Mouse (Mus musculus) stomach, embryonic 15.5 days (tissue): Measurements from ENCODE around the gene Serinc3. TPM values are rescaled to one million over a fixed set of nuclear protein-coding genes. Genes with fewer than 3 reads are reported as not detected.
"Not testable (repeated sequence)": the region's sequence is repeated elsewhere in the genome, so short reads cannot be mapped to it uniquely, and the experiment has no call there.

Experiments used
- ATAC-seq: fragments of 200-750 bp; cut with Nextera tagmentation; 2 replicates; pipeline ENCODE4 v1.8.0; 2017; ENCODE audit warnings: low read depth, moderate number of reproducible peaks, moderate TSS enrichment; ENCODE audit not compliant: insufficient read depth, low FRiP score
- H3K27ac ChIP-seq: fragments of 300-500 bp; sonication (generic); 2 replicates; pipeline ENCODE4 v1.5.1; 2015; ENCODE audit warnings: mild to moderate bottlenecking, inconsistent platforms
- H3K27me3 ChIP-seq: fragments of 300-500 bp; sonication (generic); replicated peaks from 2 replicates; pipeline ENCODE4 v1.6.1; 2015; ENCODE audit warnings: inconsistent platforms
- H3K36me3 ChIP-seq: fragments of 300-500 bp; sonication (generic); 2 replicates; pipeline ENCODE4 v1.6.1; 2015; ENCODE audit warnings: inconsistent platforms
- H3K4me1 ChIP-seq: fragments of 300-500 bp; sonication (generic); 2 replicates; pipeline ENCODE4 v1.6.1; 2015; ENCODE audit warnings: inconsistent platforms
- H3K4me2 ChIP-seq: fragments of 300-500 bp; sonication (generic); 2 replicates; pipeline ENCODE4 v1.6.1; 2015; ENCODE audit warnings: mild to moderate bottlenecking, inconsistent platforms
- H3K4me3 ChIP-seq: fragments of 300-500 bp; sonication (generic); replicated peaks from 2 replicates; pipeline ENCODE4 v1.5.1; 2015; ENCODE audit warnings: inconsistent platforms
- H3K9ac ChIP-seq: fragments of 300-500 bp; sonication (generic); 2 replicates; pipeline ENCODE4 v1.6.1; 2015; ENCODE audit warnings: inconsistent platforms
- H3K9me3 ChIP-seq: fragments of 300-500 bp; sonication (generic); 2 replicates; pipeline ENCODE4 v1.6.1; 2016; ENCODE audit warnings: inconsistent platforms
- WGBS: fragments of 180-500 bp; shearing (Covaris S2); methylation state at CpG from one replicate; pipeline ENCODE4 v1.1.7; 2015; 5-methylcytosine and 5-hydroxymethylcytosine counted together
- polyA plus RNA-seq: library from polyadenylated mRNA; unstranded; fragments of >200 nt; fragmentation: Nextera tagmentation; extraction: Ambion mirVana; gene quantifications from 2 replicates; pipeline ENCODE4 v1.2.1, GENCODE M21; 2015

Serinc3 gene
- polyA plus RNA-seq, 1 experiment from 2014 or later = 49.1 TPM

DNA sequence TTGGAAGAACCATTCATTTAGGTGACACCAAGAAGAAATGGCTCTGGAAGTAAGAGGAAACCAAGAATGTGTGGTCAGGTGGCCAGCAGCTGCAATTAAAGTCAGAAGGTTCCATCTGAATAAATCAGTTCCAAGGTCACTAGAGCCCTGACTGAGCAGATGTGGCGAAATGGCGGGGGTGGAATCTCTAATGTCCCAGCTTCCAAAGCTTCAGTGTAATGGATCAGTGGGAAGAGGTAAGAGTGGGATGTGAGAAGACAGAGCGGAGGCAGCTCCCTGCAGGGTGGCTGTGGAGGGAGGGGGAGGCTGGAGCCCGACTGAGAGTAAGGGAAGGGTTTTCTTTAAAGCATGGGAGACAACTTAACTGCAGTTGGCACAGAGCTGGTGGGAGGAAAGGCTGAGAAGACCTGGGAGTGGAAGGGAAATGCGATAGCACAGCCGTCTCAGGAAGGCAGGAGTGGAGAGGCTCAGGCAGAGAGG is 16.5 kb upstream of the Serinc3 start:
- no peak for ATAC-seq

DNA sequence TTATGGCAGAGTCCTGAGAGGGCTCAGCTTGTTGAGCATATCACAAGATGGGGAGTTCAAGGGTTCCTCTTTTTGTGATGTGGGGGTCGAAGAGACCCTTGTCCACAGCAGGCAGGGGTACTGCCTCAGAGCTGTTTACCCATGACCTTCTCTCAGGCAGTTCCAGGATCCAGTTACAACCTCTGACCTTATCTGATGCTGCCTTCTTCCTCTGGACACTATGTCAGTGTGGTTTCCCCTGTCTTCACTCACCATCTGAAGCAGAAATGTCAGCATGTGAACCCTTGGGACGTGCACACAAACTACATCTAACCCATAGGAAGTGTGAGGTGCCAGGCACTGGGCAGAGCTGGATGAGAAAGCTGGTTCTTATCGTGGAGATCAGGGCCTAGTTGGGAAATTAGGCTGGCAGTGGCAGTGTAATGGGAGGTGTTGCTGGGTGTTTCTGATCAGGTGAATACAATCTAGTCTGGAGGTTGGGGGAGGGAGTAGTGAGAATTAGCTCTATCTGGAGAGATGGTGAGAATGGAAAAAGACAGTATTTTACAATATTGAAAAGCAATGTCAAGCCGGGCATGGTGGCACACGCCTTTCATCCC is 15.3 kb upstream of the Serinc3 start:
- 73% methylated on average over 5 of the region's 5 CpGs for WGBS
- no peak overlapping the region for H3K4me3 ChIP-seq
- no peak for ATAC-seq
- H3K4me2 ChIP-seq = no peak overlapping the region
- peaks cover 13% of the 10 kb centered on the region; the same call in 1 of the 2 replicates for H3K4me1 ChIP-seq
- no peak overlapping the region for H3K27ac ChIP-seq
- no peaks in the 10 kb centered on the region for H3K27me3 ChIP-seq
- no peaks in the 10 kb centered on the region for H3K9me3 ChIP-seq
- H3K9ac ChIP-seq = no peak overlapping the region
- H3K36me3 ChIP-seq = no peaks in the 10 kb centered on the region

More for the DNA sequence above, 16.5 kb upstream of the Serinc3 start:
- 66% methylated on average over 6 of the region's 6 CpGs for WGBS
- Histone ChIP-seq H3K36me3 (no peaks in the 10 kb centered on the region), H3K27ac (no peak overlapping the region), H3K9ac (no peak overlapping the region), H3K27me3 (no peaks in the 10 kb centered on the region), H3K4me1 (peaks cover 13% of the 10 kb centered on the region; the same call in 1 of the 2 replicates), H3K4me2 (no peak overlapping the region), H3K9me3 (no peaks in the 10 kb centered on the region), H3K4me3 (no peak overlapping the region)

DNA sequence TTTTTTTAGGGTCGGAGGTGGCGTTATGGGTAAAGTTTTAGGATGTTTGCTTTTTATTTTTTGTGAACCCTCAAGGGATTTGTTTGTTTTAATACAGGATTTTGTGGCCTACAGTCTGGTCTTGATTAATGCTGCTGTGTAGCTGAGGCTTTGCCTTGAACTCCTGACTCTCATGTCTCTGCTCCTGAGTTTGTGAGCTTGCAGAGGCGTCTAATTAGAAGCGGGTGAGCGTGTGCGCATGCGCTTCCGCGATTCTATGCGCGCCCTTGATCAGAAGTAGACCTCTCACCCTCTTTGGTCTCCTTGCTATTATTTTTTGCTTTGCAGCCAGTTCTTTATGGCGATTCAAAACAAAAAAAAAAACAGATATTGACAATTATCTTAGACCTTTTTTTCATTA is 14.5 kb upstream of the Serinc3 start:
- ATAC-seq = no peak
- no peaks in the 10 kb centered on the region for H3K36me3 ChIP-seq
- H3K9me3 ChIP-seq = no peaks in the 10 kb centered on the region
- H3K27ac ChIP-seq = peak overlapping the region; percentile 36; the same call in 1 of the 2 replicates
- H3K27me3 ChIP-seq = no peaks in the 10 kb centered on the region
- no peak overlapping the region; the same call in 1 of the 2 replicates for H3K4me3 ChIP-seq
- H3K4me1 ChIP-seq = peaks cover 13% of the 10 kb centered on the region; the same call in 1 of the 2 replicates
- H3K9ac ChIP-seq = no peak overlapping the region
- WGBS = 76% methylated on average over 12 of the region's 12 CpGs
- H3K4me2 ChIP-seq = peak overlapping the region; percentile 81

DNA sequence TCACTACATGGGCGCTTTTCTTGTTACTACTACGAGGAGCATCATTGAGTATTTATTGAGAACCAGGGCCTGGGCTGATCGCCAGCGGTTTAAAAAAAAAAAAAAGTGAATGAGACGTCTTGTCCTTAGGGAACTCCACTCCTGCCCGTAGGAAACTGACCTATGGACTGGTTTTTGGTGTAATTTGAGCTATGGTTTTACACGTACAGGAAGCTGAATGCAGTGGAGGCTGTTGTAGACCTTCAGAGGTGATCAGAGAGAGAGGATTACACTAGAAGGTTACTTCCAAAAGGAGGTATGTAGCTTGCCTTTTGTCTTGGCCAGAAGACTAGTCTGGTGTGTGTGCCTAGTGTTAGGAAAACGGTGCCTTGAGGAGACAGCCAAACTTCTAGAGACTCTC is 14.0 kb upstream of the Serinc3 start:
- H3K27me3 ChIP-seq = no peaks in the 10 kb centered on the region
- peak overlapping the region; percentile 77 for H3K27ac ChIP-seq
- 2% methylated on average over 8 of the region's 8 CpGs for WGBS
- H3K9me3 ChIP-seq = no peaks in the 10 kb centered on the region
- H3K36me3 ChIP-seq = no peaks in the 10 kb centered on the region
- ATAC-seq = no peak
- peak overlapping the region; percentile 81 for H3K4me2 ChIP-seq
- peak overlapping the region; percentile 8; the same call in 1 of the 2 replicates for H3K9ac ChIP-seq
- H3K4me1 ChIP-seq = 0 out of 2 replicates have a peak, but pooled peaks cover 10% of the 10 kb centered on the region
- H3K4me3 ChIP-seq = peak overlapping the region; percentile 85

DNA sequence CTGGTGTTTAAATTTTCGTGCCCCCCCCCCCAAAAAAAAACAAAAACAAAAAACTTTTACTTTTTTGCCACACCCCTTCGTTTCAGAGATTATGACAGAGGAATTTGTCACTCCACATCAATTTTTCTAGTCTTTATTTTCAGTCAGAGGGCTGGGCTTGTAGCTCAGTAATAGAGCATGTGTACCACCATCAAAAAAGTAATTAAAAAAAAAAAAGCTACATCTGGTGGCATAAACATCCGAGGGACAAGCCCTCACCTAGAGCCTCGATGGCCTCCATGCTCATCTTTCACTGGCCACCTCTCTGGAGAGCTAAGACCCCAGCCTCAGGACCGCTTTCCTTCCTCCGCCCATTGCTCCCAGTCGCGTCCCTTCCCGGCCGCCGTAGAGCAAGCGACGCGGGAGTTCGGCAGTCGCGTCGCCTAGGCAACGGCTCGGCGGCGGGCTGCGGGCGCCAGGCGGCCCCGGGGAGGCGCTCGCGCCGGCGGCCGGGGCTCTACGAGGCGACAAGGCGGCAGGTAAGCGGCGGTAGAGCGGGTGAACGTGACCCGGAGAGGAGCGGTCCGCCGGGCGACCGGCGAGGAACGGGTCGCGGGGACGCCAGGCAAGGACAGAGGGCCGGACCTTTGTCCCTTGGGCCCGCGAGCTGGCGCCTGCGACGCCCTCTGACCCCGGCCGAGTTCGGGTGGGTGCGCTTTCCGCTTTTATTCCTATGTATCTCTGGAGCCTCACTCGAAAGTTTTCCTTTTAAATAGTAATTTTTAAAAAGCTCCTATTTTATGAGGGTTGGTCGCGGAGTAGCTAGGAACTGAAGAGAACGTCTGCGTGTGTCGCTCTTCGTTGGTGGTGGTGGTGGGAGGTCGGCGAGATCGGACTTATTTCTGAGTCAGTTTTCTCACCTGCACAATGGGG is 13.3 kb upstream of the Serinc3 start, which contains the start of gene Pkig:
TSS of gene Pkig (plus strand) at position 412 of the 912 bp plus-strand sequence.
- Histone ChIP-seq H3K4me2 (peak within 1 kb of the TSS; percentile 81), H3K9ac (peak within 1 kb of the TSS; percentile 71), H3K27me3 (no peaks in the 10 kb centered on the region), H3K4me3 (peak within 1 kb of the TSS; percentile 85), H3K4me1 (0 out of 2 replicates have a peak, but pooled peaks cover 10% of the 10 kb centered on the region), H3K9me3 (no peaks in the 10 kb centered on the region), H3K27ac (peak within 1 kb of the TSS; percentile 77), H3K36me3 (no peaks in the 10 kb centered on the region)
- ATAC-seq = peak; percentile 88
- under 1% methylated on average over 71 of the region's 71 CpGs for WGBS

DNA sequence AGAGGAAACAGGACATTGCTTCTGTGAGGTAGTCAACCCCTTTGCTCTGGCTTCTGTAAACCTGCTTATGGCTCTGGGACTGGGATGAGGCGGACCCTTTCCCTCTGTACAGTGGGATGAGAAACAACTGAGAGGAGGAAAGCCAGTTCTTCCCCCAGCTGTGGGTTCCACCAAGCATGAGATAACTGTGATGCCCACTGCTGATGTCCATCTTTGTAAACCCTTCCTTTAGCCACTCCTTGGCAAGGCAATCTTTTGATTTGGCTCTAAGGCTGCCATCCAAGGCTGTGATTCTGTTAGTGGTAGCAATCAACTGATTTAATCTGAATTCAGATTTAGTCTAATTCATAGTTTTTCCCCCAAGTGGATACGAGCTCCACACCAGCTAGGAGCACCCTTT is 12.6 kb upstream of the Serinc3 start:
- Histone ChIP-seq H3K36me3 (no peaks in the 10 kb centered on the region), H3K4me1 (0 out of 2 replicates have a peak, but pooled peaks cover 10% of the 10 kb centered on the region), H3K27ac (no peak overlapping the region), H3K9me3 (no peaks in the 10 kb centered on the region), H3K9ac (no peak overlapping the region), H3K4me3 (no peak overlapping the region), H3K27me3 (no peaks in the 10 kb centered on the region), H3K4me2 (no peak overlapping the region)
- WGBS = 83% methylated on average over 2 of the region's 2 CpGs
- no peak for ATAC-seq

DNA sequence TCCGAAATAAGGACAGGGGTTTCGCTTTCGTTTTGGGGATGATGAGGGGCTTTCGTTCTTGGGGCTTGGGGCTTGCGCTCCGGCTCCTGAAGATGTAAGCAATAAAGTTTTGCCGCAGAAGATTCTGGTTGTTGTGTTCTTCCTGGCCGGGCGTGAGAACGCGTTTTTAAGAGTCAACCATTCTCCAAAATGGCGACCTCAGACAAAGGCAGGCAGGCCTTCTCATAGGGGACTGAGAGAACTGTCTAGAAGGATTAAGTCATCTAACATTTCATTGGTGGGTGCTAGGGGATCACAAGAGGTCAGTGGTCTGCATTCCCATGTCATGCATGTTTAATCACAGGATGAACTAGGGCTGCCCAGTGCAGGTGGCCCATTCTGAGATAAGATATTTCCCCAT is 10.8 kb upstream of the Serinc3 start:
- not testable (repeated sequence) for H3K9me3 ChIP-seq, H3K4me3 ChIP-seq, ATAC-seq, H3K4me2 ChIP-seq, H3K27ac ChIP-seq, H3K4me1 ChIP-seq, H3K27me3 ChIP-seq, H3K9ac ChIP-seq, H3K36me3 ChIP-seq
- 97% methylated on average over 8 of the region's 12 CpGs for WGBS

DNA sequence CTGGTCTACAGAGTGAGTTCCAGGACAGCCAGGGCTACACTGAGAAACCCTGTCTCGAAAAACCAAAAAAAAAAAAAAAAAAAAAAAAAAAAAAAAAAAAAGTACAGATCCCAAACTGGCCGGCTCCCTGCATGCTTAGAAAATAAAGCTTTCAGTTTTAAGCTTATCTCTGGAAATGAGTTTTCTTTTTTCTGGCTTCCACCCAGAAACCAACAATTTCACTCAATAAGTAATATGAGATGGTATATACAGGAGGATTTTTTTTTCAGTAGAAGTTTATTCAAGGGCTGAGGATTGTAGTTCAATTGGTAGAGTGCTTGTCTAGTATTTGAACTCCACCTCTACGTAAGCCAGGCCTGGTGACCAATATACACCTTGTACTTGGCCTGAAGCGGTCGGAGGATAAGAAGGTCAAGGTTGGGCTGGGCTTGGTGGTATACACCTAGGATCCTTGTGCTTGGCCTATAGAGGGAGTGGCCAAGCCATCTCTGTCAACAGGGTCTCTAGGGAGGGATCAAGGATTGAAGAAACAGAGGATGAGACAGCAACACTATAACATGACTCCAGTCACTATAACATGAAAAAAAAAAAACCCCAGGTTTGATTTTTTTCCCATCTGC is 1.6 kb upstream of the Serinc3 start:
- Histone ChIP-seq H3K4me2 (no peak overlapping the region), H3K27me3 (no peaks in the 10 kb centered on the region), H3K4me3 (no peak overlapping the region), H3K4me1 (peaks cover 16% of the 10 kb centered on the region; the same call in 1 of the 2 replicates), H3K27ac (no peak overlapping the region), H3K36me3 (no peaks in the 10 kb centered on the region), H3K9me3 (no peaks in the 10 kb centered on the region; the same call in 1 of the 2 replicates), H3K9ac (no peak overlapping the region)
- ATAC-seq = no peak
- 81% methylated on average over 5 of the region's 5 CpGs for WGBS

DNA sequence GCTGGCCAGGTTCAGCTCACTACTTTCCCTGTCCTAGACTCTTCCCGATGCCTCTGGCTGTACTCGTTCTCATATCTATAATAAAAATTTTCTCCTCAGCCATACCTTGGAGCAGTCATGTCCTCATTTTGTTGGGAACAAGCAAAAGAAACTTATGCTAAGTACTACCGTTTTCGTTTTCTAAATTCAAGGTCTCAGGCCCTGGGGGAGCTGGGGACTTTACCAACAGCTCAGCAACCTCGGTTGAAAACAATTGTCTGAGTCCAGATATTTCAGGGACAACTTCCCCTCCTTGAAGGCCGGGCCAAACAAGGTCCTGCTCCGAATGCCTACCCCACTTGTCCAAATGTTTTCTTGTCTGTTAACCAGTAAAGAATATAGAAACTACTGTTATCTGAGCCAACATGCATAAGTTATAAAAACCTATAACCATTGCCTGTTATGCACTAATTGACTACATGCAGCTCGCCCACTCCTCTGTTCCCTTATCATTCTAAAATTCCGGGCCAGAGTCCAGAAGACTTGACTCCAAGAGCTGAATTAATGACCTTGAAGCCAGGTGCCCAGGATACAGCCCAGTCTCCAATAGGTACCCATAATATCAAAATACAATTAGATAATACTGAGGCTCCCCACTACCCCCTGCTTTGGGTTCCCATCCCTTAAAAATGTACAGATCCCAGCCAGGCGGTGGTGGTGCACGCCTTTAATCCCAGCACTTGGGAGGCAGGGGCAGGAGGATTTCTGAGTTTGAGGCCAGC is 949 bp upstream of the Serinc3 start:
- Histone ChIP-seq H3K9me3 (no peaks in the 10 kb centered on the region; the same call in 1 of the 2 replicates), H3K9ac (no peak overlapping the region), H3K4me1 (peaks cover 21% of the 10 kb centered on the region; the same call in 1 of the 2 replicates), H3K4me3 (peak overlapping the region; percentile 96), H3K36me3 (no peaks in the 10 kb centered on the region), H3K27ac (peak overlapping the region; percentile 99), H3K4me2 (peak overlapping the region; percentile 49; the same call in 1 of the 2 replicates), H3K27me3 (no peaks in the 10 kb centered on the region)
- no peak for ATAC-seq
- WGBS = 73% methylated on average over 11 of the region's 11 CpGs

DNA sequence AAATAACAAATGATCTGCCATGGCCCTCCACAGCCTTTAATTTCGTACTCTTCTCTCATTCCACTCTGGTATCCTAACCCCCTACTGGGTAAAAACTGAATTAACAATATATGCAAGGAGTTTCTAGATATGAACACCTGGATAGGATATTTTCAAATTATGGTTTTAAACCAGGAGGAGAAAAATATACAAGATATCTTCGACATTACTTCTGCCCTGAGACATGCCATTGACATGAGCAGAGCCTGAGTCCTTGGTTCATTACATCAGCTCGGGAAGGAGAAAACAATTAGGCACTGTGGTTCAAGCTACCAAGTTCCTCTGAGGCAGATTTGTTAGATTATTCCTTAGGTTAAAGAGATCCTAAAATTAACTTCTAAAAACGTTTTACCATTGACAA is 884 bp downstream of the Serinc3 start:
- no peaks in the 10 kb centered on the region for H3K27me3 ChIP-seq
- no peak for ATAC-seq
- no peaks in the 10 kb centered on the region for H3K36me3 ChIP-seq
- peak overlapping the region; percentile 99 for H3K27ac ChIP-seq
- peak overlapping the region; percentile 96 for H3K4me3 ChIP-seq
- WGBS = 3% methylated on average over 4 of the region's 4 CpGs
- peak overlapping the region; percentile 49 for H3K4me2 ChIP-seq
- peaks cover 25% of the 10 kb centered on the region; the same call in 1 of the 2 replicates for H3K4me1 ChIP-seq
- no peaks in the 10 kb centered on the region for H3K9me3 ChIP-seq
- H3K9ac ChIP-seq = peak overlapping the region; percentile 90; the same call in 1 of the 2 replicates

DNA sequence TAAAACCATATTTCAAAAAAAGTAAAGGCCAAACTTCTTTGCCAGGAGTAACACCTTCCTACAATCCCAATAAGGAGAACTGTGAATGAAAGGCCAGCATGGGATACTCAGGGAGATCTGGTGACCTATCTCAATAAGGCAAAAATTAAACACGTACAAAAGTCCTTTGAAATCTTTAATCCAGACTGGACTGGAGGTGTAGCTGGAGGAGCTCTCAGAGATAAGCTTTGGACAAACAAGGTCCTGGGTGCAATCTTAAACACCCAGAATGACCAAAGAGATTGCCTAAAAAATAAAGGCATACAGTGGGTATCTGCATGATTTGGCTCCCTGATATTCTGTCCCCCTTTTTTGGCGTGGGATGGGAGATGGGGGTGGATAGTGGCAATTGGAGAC is 1.4 kb downstream of the Serinc3 start:
- Histone ChIP-seq H3K36me3 (no peaks in the 10 kb centered on the region), H3K9me3 (no peaks in the 10 kb centered on the region), H3K4me3 (peak overlapping the region; percentile 96), H3K4me1 (peaks cover 25% of the 10 kb centered on the region; the same call in 1 of the 2 replicates), H3K27me3 (no peaks in the 10 kb centered on the region), H3K27ac (peak overlapping the region; percentile 99; the same call in 1 of the 2 replicates), H3K9ac (peak overlapping the region; percentile 90; the same call in 1 of the 2 replicates), H3K4me2 (peak overlapping the region; percentile 49)
- no peak for ATAC-seq
- 62% methylated on average over 2 of the region's 2 CpGs for WGBS
